Mouse (Mus musculus): ENCODE data around the gene Zfp146. TPM values are rescaled to one million over a fixed set of nuclear protein-coding genes. Genes with fewer than 3 reads are reported as not detected.

Zfp146 gene
- total RNA-seq (2023), result 41.8 TPM

DNA sequence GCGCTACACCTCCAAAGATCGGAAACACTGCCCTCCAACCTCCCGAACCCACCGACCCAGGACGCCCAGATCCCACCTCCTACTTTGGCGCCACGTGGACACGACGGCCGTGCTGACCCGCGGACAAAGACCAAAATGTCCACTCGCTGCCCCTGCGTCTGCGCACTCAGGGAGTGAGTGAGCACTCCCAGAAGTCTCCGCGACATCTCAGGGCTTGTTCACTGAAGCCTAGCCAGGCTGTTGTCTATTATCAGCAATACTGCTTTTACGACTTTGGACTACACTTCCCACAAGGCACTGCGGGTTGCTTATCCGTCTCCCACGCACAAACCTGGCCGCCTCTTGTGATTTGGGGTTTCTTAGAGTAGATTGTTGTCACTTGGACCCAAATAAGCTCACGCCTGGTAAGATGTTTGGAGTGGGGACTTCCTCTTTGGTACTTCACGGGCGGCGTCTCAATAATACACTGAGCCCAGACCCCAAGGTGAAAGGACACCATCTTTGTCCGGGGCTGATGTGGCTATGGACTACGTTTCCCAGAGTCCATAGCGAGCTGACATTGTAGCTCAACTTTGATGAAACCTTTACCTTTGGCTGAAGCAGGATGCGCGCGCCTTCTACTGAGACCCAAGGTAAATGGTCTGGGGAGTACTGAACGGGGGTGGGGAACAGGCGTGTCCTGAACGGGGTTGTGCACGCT, at the start of gene Zfp146:
TSS of gene Zfp146 (minus strand) at position 168 of the 700 bp plus-strand sequence.

DNA sequence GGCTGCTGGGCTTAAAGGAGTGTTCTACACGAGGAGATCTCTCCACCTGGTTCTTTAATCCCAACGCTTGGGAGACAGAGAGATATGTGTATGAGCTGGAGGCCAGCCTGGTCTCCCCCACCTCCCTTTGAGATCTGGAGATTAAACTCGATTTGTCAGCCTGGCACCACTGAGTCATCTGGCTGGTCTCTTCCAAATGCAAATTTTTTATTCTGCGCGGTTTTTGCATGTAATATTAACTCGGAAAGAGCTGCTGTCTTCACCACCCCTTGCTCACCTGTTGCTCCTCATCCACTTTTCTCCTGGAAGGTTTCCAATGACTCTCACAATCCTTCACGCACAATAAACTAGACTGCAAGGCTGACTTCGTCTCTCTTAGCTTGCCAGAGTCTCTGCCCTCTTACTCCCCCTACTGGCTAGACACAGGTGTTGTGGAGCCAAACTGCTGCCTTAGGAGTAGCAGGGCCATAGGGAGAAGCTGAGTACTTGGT, 29.0 kb upstream of the Zfp146 start, which contains the start of gene Capns1:
TSS of gene Capns1 (minus strand) at position 331 of the 491 bp plus-strand sequence.

DNA sequence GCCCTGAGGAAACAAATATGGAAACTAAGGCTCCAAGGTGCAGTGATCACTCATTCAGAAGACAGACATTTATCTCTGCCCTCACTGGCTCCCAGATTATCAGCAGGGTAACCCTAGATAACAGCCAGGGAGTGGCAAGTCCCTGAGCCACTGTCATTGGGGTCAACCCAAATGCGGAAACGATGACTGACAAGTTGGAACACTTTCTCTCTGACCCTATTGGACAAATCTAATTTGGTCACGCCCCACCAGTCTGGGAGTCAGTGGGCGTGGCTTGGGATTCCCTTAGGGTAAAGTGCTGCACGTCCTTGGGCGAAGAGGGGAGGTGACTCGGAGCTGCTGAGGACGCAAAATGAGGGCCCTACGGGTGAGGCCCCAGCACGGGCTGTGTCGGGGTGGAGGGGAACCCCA, 14.3 kb upstream of the Zfp146 start, which contains the start of gene Cox7a1:
TSS of gene Cox7a1 (plus strand) at position 266 of the 411 bp plus-strand sequence.

DNA sequence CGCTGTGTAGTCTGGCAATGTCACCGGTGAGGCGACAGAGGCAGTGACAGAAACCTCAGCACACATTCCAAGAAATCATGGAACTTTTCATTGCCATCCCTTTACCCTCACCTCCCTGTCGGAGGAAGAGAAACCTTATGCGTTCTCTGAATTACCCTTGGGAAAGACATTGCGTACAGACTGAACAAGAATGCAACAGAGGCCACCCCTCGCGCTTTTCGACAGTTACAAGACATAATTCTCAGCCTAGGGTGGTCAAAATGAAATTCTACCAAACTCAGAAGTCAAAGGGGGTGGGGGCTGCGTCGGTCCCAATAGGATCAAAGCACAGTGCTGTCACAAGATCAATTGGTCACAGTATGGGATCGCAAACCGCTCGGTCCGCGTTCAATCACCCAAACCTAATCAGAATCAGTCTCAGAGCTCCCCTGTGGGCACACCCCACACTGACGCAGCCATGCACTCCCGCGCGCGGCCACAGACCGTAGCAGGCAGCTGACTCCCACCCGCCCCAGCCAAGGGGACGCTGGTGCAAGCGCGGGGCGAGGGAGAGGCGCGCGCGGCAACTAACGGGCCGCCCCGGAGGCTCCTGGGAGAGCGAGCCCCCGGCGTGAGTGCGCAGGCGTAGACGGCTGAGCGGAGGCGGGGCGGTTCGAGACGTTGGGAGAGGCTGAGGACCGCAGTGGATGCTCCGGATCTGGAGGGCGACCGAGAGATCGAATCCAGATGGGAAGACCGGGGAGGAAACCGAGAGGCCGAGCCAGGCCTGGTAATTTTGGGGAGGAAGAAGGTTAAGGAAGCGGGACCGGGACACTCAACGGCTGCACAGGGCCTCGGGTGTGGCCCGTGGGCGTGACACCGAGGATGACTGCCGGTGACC, 48.0 kb downstream of the Zfp146 start, which contains the start of gene Zfp382:
TSS of gene Zfp382 (plus strand) at position 635 of the 880 bp plus-strand sequence.

Other genes starting within 250 kb of the Zfp146 start
- 16.0 TPM for gene Zfp74, start 215.7 kb downstream of the Zfp146 start, total RNA-seq (2023)
- 12.5 TPM for gene Zfp568, start 185.8 kb downstream of the Zfp146 start, total RNA-seq (2023)
- 4.2 TPM for gene Zfp14, start 118.4 kb downstream of the Zfp146 start, total RNA-seq (2023)
- 7.4 TPM for gene Zfp82, start 96.8 kb downstream of the Zfp146 start, total RNA-seq (2023)
- gene Gm26920, start 79.3 kb downstream of the Zfp146 start, total RNA-seq (2023), result not detected
- gene Zfp566, start 79.2 kb downstream of the Zfp146 start, total RNA-seq (2023), result 13.1 TPM
- gene Zfp260, start 75.0 kb downstream of the Zfp146 start, total RNA-seq (2023), result 58.2 TPM
- 14.2 TPM for gene Zfp382, start 47.8 kb downstream of the Zfp146 start, total RNA-seq (2023)
- gene Cox7a1, start 14.4 kb upstream of the Zfp146 start, total RNA-seq (2023), result not detected
- gene Capns1, start 29.1 kb upstream of the Zfp146 start, total RNA-seq (2023), result 114 TPM
- gene Polr2i, start 62.2 kb upstream of the Zfp146 start, total RNA-seq (2023), result 27.1 TPM
- 22.8 TPM for gene Tbcb, start 62.5 kb upstream of the Zfp146 start, total RNA-seq (2023)
- gene Ovol3, start 66.0 kb upstream of the Zfp146 start, total RNA-seq (2023), result not detected
- gene Thap8, start 110.3 kb upstream of the Zfp146 start, total RNA-seq (2023), result 1.4 TPM
- gene Wdr62, start 110.7 kb upstream of the Zfp146 start, total RNA-seq (2023), result 5.0 TPM
- not detected for gene Clip3, start 122.0 kb upstream of the Zfp146 start, total RNA-seq (2023)
- gene Alkbh6, start 139.0 kb upstream of the Zfp146 start, total RNA-seq (2023), result 39.5 TPM
- gene Syne4, start 145.1 kb upstream of the Zfp146 start, total RNA-seq (2023), result 4.1 TPM
- 2.1 TPM for gene E130208F15Rik, start 152.0 kb upstream of the Zfp146 start, total RNA-seq (2023)
- 6.2 TPM for gene Sdhaf1, start 154.1 kb upstream of the Zfp146 start, total RNA-seq (2023)
- not detected for gene Lrfn3, start 193.0 kb upstream of the Zfp146 start, total RNA-seq (2023)
- gene Tyrobp, start 244.0 kb upstream of the Zfp146 start, total RNA-seq (2023), result 21.2 TPM

Data from CD8-positive naive resting alpha-beta T cell, adult 57 days (primary cell).